ENCODE assay signal across 8 mouse cellular contexts in genomic region chr2:64098618-64099320, GRCm38 (mm10). TPM values are rescaled to one million over a fixed set of nuclear protein-coding genes. Genes with fewer than 3 reads are reported as not detected.
DNase-seq lines count a peak whose midpoint lies in the region; ATAC-seq and TF ChIP-seq lines count a peak whose summit lies in the region.

No protein-coding gene starts in this region.

- peak; percentile 71 for ATAC-seq in embryonic facial prominence, embryonic 15.5 days (ENCODE audit: insufficient number of reproducible peaks, low FRiP score, low TSS enrichment, low read depth)
- peak; percentile 90 for ATAC-seq in hindbrain, embryonic 12.5 days (ENCODE audit: low FRiP score)
- peak; percentile 56 for ATAC-seq in liver, embryonic 13.5 days (ENCODE audit: low read depth)
- ATAC-seq in neural tube, embryonic 15.5 days (ENCODE audit: low FRiP score) = peak; percentile 77

- WGBS in cerebellum, adult 2 months = 13% methylated on average over 21 of the region's 21 CpGs
- 5% methylated on average over 21 of the region's 21 CpGs for WGBS in embryonic facial prominence, embryonic 15.5 days
- 2% methylated on average over 21 of the region's 21 CpGs for WGBS in hindbrain, embryonic 12.5 days
- WGBS in liver, embryonic 13.5 days (ENCODE audit: insufficient replicate concordance) = 7% methylated on average over 21 of the region's 21 CpGs
- WGBS in neural tube, embryonic 15.5 days = 2% methylated on average over 20 of the region's 21 CpGs

- H3K36me3 ChIP-seq in embryonic facial prominence, embryonic 15.5 days = no peaks in the 10 kb centered on the region
- no peaks in the 10 kb centered on the region for H3K36me3 ChIP-seq in hindbrain, embryonic 12.5 days
- no peaks in the 10 kb centered on the region for H3K36me3 ChIP-seq in liver, embryonic 13.5 days
- no peaks in the 10 kb centered on the region for H3K36me3 ChIP-seq in neural tube, embryonic 15.5 days

- peak; percentile 3 to 27 for DNase-seq in cerebellum, adult 2 months
- DNase-seq in cerebellum, adult 9-10 months = no peak
- peak; percentile 74 for DNase-seq in NIH3T3 (ENCODE audit: low read depth)
- DNase-seq in liver, embryonic 13.5 days = no peak
- DNase-seq in left cerebral cortex, adult 8-10 months (ENCODE audit: low spot score in 2 of 2) = no peak

- H3K9me3 ChIP-seq in embryonic facial prominence, embryonic 15.5 days (replicated peaks) = no peaks in the 10 kb centered on the region
- H3K9me3 ChIP-seq in hindbrain, embryonic 12.5 days (replicated peaks) = no peaks in the 10 kb centered on the region
- H3K9me3 ChIP-seq in liver, embryonic 13.5 days (replicated peaks) = no peaks in the 10 kb centered on the region
- H3K9me3 ChIP-seq in neural tube, embryonic 15.5 days (replicated peaks) = no peaks in the 10 kb centered on the region

- peak overlapping the region; percentile 64 for H3K9ac ChIP-seq in embryonic facial prominence, embryonic 15.5 days
- peak overlapping the region; percentile 93 for H3K9ac ChIP-seq in hindbrain, embryonic 12.5 days
- H3K9ac ChIP-seq in liver, embryonic 13.5 days = peak overlapping the region; percentile 68
- H3K9ac ChIP-seq in neural tube, embryonic 15.5 days (replicated peaks) = peak overlapping the region; percentile 78

- peaks cover 2% of the 10 kb centered on the region; the same call in 1 of the 2 replicates for H3K27me3 ChIP-seq in cerebellum, adult 2 months (ENCODE audit: control insufficient read depth, insufficient read depth, low read length)
- H3K27me3 ChIP-seq in embryonic facial prominence, embryonic 15.5 days = no peaks in the 10 kb centered on the region
- no peaks in the 10 kb centered on the region for H3K27me3 ChIP-seq in hindbrain, embryonic 12.5 days
- peaks cover 33% of the 10 kb centered on the region for H3K27me3 ChIP-seq in liver, embryonic 13.5 days
- H3K27me3 ChIP-seq in neural tube, embryonic 15.5 days (replicated peaks) = no peaks in the 10 kb centered on the region

- no peak overlapping the region for H3K27ac ChIP-seq in cerebellum, adult 2 months (ENCODE audit: insufficient read depth, low read length)
- peak overlapping the region; percentile 88 for H3K27ac ChIP-seq in embryonic facial prominence, embryonic 15.5 days (replicated peaks)
- peak overlapping the region; percentile 99 for H3K27ac ChIP-seq in hindbrain, embryonic 12.5 days
- H3K27ac ChIP-seq in liver, embryonic 13.5 days = peak overlapping the region; percentile 71
- peak overlapping the region; percentile 94 for H3K27ac ChIP-seq in neural tube, embryonic 15.5 days (replicated peaks)

- TF ChIP-seq CTCF in cerebellum, adult 2 months (IDR thresholded peaks at IDR 0.05; ENCODE audit: borderline replicate concordance, insufficient read depth, low read depth, low read length) = no peak

- TF ChIP-seq POLR2A in cerebellum, adult 2 months (IDR thresholded peaks at IDR 0.05; ENCODE audit: borderline replicate concordance, insufficient read depth, low read length) = no peak

- H3K4me3 ChIP-seq in cerebellum, adult 2 months (replicated peaks; ENCODE audit: insufficient read depth, low read depth, low read length) = peak overlapping the region; percentile 53
- H3K4me3 ChIP-seq in embryonic facial prominence, embryonic 15.5 days (replicated peaks) = peak overlapping the region; percentile 70
- peak overlapping the region; percentile 72 for H3K4me3 ChIP-seq in hindbrain, embryonic 12.5 days
- H3K4me3 ChIP-seq in liver, embryonic 13.5 days (replicated peaks) = peak overlapping the region; percentile 57
- peak overlapping the region; percentile 75 for H3K4me3 ChIP-seq in neural tube, embryonic 15.5 days (replicated peaks)

- no peaks in the 10 kb centered on the region for H3K4me1 ChIP-seq in cerebellum, adult 2 months (ENCODE audit: control insufficient read depth, insufficient read depth, low read length)
- no peaks in the 10 kb centered on the region; the same call in 1 of the 2 replicates for H3K4me1 ChIP-seq in embryonic facial prominence, embryonic 15.5 days
- H3K4me1 ChIP-seq in hindbrain, embryonic 12.5 days = peaks cover 14% of the 10 kb centered on the region
- no peaks in the 10 kb centered on the region for H3K4me1 ChIP-seq in liver, embryonic 13.5 days (replicated peaks)
- H3K4me1 ChIP-seq in neural tube, embryonic 15.5 days = peaks cover 18% of the 10 kb centered on the region; the same call in 1 of the 2 replicates

- H3K4me2 ChIP-seq in embryonic facial prominence, embryonic 15.5 days (replicated peaks) = peak overlapping the region; percentile 91
- peak overlapping the region; percentile 79 for H3K4me2 ChIP-seq in hindbrain, embryonic 12.5 days (replicated peaks)
- H3K4me2 ChIP-seq in liver, embryonic 13.5 days = peak overlapping the region; percentile 58
- peak overlapping the region; percentile 94 for H3K4me2 ChIP-seq in neural tube, embryonic 15.5 days

RNA-seq across cellular contexts. Expression of gene Fign, which starts 0.9 kb away (rescaled TPM):
- 2.5 TPM in 2 replicates for polyA plus RNA-seq in cerebellum, adult 2 months (2012; rRNA removed)
- polyA plus RNA-seq in embryonic facial prominence, embryonic 15.5 days (2015; fragmentation: Nextera tagmentation; extraction: Ambion mirVana) = 4.3 and 5.3 TPM in 2 replicates
- polyA plus RNA-seq in hindbrain, embryonic 12.5 days (2016; fragmentation: Nextera tagmentation; extraction: Ambion mirVana) = 13.3 and 14.5 TPM in 2 replicates
- polyA plus RNA-seq in liver, embryonic 13.5 days (2015; fragmentation: Nextera tagmentation; extraction: Ambion mirVana) = 1.8 and 2.2 TPM in 2 replicates
- polyA plus RNA-seq in neural tube, embryonic 15.5 days (2015; fragmentation: Nextera tagmentation; extraction: Ambion mirVana) = 8.6 and 11.0 TPM in 2 replicates
- 1 to 10 TPM; 4.6 to 5.9 (median 5.3) TPM for total RNA-seq in left cerebral cortex, adult 8-10 months (2022)

Comparison
In these comparisons a context has a peak if more than half of its experiments do, and no peak if none do; other contexts are left out.
1. DNase-seq: peak in cerebellum, adult 2 months (2 of 2) and NIH3T3 (single experiment); none in cerebellum, adult 9-10 months (single experiment), liver, embryonic 13.5 days (single experiment) and left cerebral cortex, adult 8-10 months (0 of 2).
2. Peak in every context shown above with its lines, with median percentiles within 50 percentile points of each other: H3K4me3 ChIP-seq, ATAC-seq, H3K4me2 ChIP-seq and H3K9ac ChIP-seq.